Mouse (Mus musculus): ENCODE results near the gene Cplx3. TPM values are rescaled to one million over a fixed set of nuclear protein-coding genes. Genes with fewer than 3 reads are reported as not detected.

Gene Cplx3
- polyA plus RNA-seq, 1 experiment from 2014 or later = not detected

GRCm38 (mm10) chr9:57560263-57560662 is 45.8 kb downstream of the Cplx3 start:
- Histone ChIP-seq H3K4me1 (replicated peaks; ENCODE audit: insufficient read depth, low read length) (peaks cover 26% of the 10 kb centered on the region), H3K4me3 (replicated peaks; ENCODE audit: low read depth, low read length) (peak overlapping the region; percentile 55), H3K4me2 (ENCODE audit: low read length) (peak overlapping the region; percentile 73), H3K27me3 (ENCODE audit: insufficient read depth, low read length) (no peaks in the 10 kb centered on the region), H3K36me3 (ENCODE audit: insufficient read depth, low read length) (no peaks in the 10 kb centered on the region), H3K9ac (ENCODE audit: low read depth, low read length) (peak overlapping the region; percentile 52; the same call in 1 of the 2 replicates), H3K27ac (peak overlapping the region; percentile 81; the same call in 1 of the 2 replicates), H3K9me3 (replicated peaks; ENCODE audit: low read length) (no peaks in the 10 kb centered on the region)
- ATAC-seq (replicated peaks; ENCODE audit: low FRiP score, low read depth) (no peak), DNase-seq (ENCODE audit: low spot score) (no peak)
- 30% methylated on average over 7 of the region's 7 CpGs for WGBS
- TF ChIP-seq CTCF (IDR thresholded peaks at IDR 0.05; ENCODE audit: low read depth) = no peak

- 77% methylated on average over 2 of the region's 2 CpGs for WGBS
- H3K27me3 ChIP-seq (ENCODE audit: insufficient read depth, low read length) = no peaks in the 10 kb centered on the region
- ATAC-seq (replicated peaks; ENCODE audit: low FRiP score, low read depth) = no peak
- no peak for TF ChIP-seq CTCF (IDR thresholded peaks at IDR 0.05; ENCODE audit: low read depth)
- no peak overlapping the region for H3K9ac ChIP-seq (ENCODE audit: low read depth, low read length)
- no peaks in the 10 kb centered on the region for H3K9me3 ChIP-seq (replicated peaks; ENCODE audit: low read length)
- H3K27ac ChIP-seq = no peak overlapping the region
- DNase-seq (ENCODE audit: low spot score) = no peak
- H3K4me2 ChIP-seq (ENCODE audit: low read length) = no peak overlapping the region
- no peaks in the 10 kb centered on the region for H3K36me3 ChIP-seq (ENCODE audit: insufficient read depth, low read length)
- no peak overlapping the region for H3K4me3 ChIP-seq (replicated peaks; ENCODE audit: low read depth, low read length)
- H3K4me1 ChIP-seq (replicated peaks; ENCODE audit: insufficient read depth, low read length) = peaks cover 26% of the 10 kb centered on the region
These were observed 46.5 kb downstream of the Cplx3 start for GRCm38 (mm10) chr9:57559568-57559967.

- H3K9me3 ChIP-seq (replicated peaks; ENCODE audit: low read length) = no peaks in the 10 kb centered on the region
- 85% methylated on average over 4 of the region's 4 CpGs for WGBS
- no peaks in the 10 kb centered on the region for H3K27me3 ChIP-seq (ENCODE audit: insufficient read depth, low read length)
- TF ChIP-seq CTCF (IDR thresholded peaks at IDR 0.05; ENCODE audit: low read depth) = no peak
- H3K4me2 ChIP-seq (ENCODE audit: low read length) = no peak overlapping the region
- peaks cover 23% of the 10 kb centered on the region for H3K4me1 ChIP-seq (replicated peaks; ENCODE audit: insufficient read depth, low read length)
- DNase-seq (ENCODE audit: low spot score) = no peak
- no peak overlapping the region for H3K9ac ChIP-seq (ENCODE audit: low read depth, low read length)
- H3K27ac ChIP-seq = no peak overlapping the region
- H3K4me3 ChIP-seq (replicated peaks; ENCODE audit: low read depth, low read length) = no peak overlapping the region
- no peaks in the 10 kb centered on the region for H3K36me3 ChIP-seq (ENCODE audit: insufficient read depth, low read length)
- no peak for ATAC-seq (replicated peaks; ENCODE audit: low FRiP score, low read depth)
These were observed 47.5 kb downstream of the Cplx3 start for GRCm38 (mm10) chr9:57558625-57559024.

GRCm38 (mm10) chr9:57557215-57557614 is 48.9 kb downstream of the Cplx3 start:
- Histone ChIP-seq H3K27ac (no peak overlapping the region), H3K4me1 (replicated peaks; ENCODE audit: insufficient read depth, low read length) (peaks cover 10% of the 10 kb centered on the region; the same call in 1 of the 2 replicates), H3K4me3 (replicated peaks; ENCODE audit: low read depth, low read length) (no peak overlapping the region), H3K27me3 (ENCODE audit: insufficient read depth, low read length) (no peaks in the 10 kb centered on the region), H3K36me3 (ENCODE audit: insufficient read depth, low read length) (no peaks in the 10 kb centered on the region), H3K4me2 (ENCODE audit: low read length) (no peak overlapping the region), H3K9ac (ENCODE audit: low read depth, low read length) (no peak overlapping the region), H3K9me3 (replicated peaks; ENCODE audit: low read length) (no peaks in the 10 kb centered on the region)
- DNase-seq (ENCODE audit: low spot score) (no peak), ATAC-seq (replicated peaks; ENCODE audit: low FRiP score, low read depth) (no peak)
- 78% methylated on average over 3 of the region's 3 CpGs for WGBS
- TF ChIP-seq CTCF (IDR thresholded peaks at IDR 0.05; ENCODE audit: low read depth) = no peak

- no peak for ATAC-seq (replicated peaks; ENCODE audit: low FRiP score, low read depth)
- 65% methylated on average over 3 of the region's 3 CpGs for WGBS
- Histone ChIP-seq H3K9ac (ENCODE audit: low read depth, low read length) (no peak overlapping the region), H3K4me2 (ENCODE audit: low read length) (no peak overlapping the region), H3K27ac (no peak overlapping the region), H3K36me3 (ENCODE audit: insufficient read depth, low read length) (0 out of 2 replicates have a peak, but pooled peaks cover 9% of the 10 kb centered on the region), H3K27me3 (ENCODE audit: insufficient read depth, low read length) (no peaks in the 10 kb centered on the region), H3K4me1 (replicated peaks; ENCODE audit: insufficient read depth, low read length) (peaks cover 7% of the 10 kb centered on the region; the same call in 1 of the 2 replicates), H3K9me3 (replicated peaks; ENCODE audit: low read length) (no peaks in the 10 kb centered on the region), H3K4me3 (replicated peaks; ENCODE audit: low read depth, low read length) (no peak overlapping the region)
- no peak for DNase-seq (ENCODE audit: low spot score)
- no peak for TF ChIP-seq CTCF (IDR thresholded peaks at IDR 0.05; ENCODE audit: low read depth)
These were observed 51.3 kb downstream of the Cplx3 start for GRCm38 (mm10) chr9:57554753-57555152.

GRCm38 (mm10) chr9:57553119-57553518 is 53.0 kb downstream of the Cplx3 start:
- H3K27ac ChIP-seq = no peak overlapping the region
- 76% methylated on average over 11 of the region's 11 CpGs for WGBS
- no peak overlapping the region for H3K4me3 ChIP-seq (replicated peaks; ENCODE audit: low read depth, low read length)
- peaks cover 7% of the 10 kb centered on the region; the same call in 1 of the 2 replicates for H3K4me1 ChIP-seq (replicated peaks; ENCODE audit: insufficient read depth, low read length)
- ATAC-seq (replicated peaks; ENCODE audit: low FRiP score, low read depth) = no peak
- no peak overlapping the region for H3K4me2 ChIP-seq (ENCODE audit: low read length)
- no peak for TF ChIP-seq CTCF (IDR thresholded peaks at IDR 0.05; ENCODE audit: low read depth)
- no peak for DNase-seq (ENCODE audit: low spot score)
- H3K9ac ChIP-seq (ENCODE audit: low read depth, low read length) = no peak overlapping the region
- 0 out of 2 replicates have a peak, but pooled peaks cover 9% of the 10 kb centered on the region for H3K36me3 ChIP-seq (ENCODE audit: insufficient read depth, low read length)
- H3K27me3 ChIP-seq (ENCODE audit: insufficient read depth, low read length) = no peaks in the 10 kb centered on the region
- H3K9me3 ChIP-seq (replicated peaks; ENCODE audit: low read length) = no peaks in the 10 kb centered on the region

Measured in kidney, postnatal 0 days (tissue).